Mouse (Mus musculus): ENCODE measurements around the gene Kcnmb1.

Gene Kcnmb1

DNA sequence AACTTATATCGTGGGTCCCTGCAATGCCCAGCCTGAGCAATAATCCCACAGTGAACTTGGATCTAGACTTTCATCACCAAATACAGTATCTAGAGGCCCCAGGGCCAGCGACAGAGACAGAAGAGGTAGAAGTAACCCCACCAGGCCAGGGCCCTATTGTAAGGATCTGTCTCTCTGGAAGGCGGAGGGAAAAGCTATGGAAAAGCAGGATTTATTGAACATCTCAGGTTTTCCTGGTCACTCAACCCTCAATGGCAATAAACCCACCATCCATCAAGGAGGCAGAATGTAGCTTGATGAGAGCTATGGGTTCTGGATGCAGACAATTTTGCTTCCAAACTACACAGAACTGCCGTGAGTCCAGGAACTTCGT is 39.8 kb downstream of the Kcnmb1 start:
- no peak for DNase-seq

DNA sequence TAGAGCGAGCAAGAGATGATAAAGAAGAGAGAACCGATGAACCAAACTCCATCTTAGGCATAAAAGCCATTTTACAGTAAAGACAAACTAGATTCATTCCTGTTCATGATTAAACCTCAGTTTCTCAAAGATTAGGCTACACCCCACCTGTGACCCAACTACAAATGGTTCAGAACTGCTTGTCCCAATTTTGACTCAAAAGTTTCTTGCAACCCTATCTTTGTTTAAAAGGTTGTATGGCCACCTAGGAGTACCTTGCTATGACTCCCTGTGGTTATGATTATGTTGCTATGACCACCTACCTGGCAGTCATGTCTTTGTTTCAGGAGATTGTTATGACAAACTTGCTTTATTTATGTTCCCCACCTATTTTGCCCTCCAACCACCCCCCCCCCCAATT is 44.8 kb downstream of the Kcnmb1 start:
- no peak for DNase-seq

DNA sequence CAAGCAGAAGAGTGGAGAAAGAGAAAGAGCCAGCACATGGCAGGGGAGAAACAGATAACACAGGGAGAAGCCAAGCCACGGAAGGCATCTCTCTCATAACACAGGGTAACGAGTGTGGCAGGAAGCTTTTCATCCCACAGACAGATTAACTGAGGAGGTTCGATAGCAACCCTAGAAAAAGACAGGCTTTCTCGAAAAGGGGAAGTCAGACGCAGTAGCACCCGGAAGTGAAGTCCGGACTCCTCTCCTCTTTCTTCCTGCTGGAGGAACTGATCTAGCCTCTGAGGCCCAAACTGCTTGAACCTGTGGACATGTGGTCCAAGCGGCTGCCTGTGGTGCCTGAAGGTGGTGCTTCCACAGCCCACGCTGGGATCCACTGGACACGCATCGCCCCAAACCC is 45.4 kb downstream of the Kcnmb1 start:
- no peak for DNase-seq

DNA sequence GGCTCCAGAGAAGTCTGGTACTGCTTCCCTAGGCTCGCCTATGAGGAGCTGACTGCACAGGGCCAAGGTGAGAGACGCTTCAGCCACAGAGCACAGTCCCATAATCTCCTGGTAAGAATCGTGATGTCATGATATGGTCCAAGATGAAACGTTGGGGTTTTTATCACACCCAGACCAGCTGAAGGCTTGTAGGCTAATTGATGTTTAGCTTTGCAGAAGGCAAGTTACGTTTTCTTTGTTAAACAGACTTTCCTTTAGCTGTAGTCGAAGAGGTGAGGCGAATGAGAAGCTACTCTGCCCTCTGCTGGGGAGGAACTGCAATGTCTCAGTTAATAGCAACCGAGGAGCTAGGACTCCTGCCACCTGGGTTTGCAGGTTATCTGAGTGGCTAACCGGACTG is 45.9 kb downstream of the Kcnmb1 start:
- DNase-seq: peak; percentile 43 to 60

DNA sequence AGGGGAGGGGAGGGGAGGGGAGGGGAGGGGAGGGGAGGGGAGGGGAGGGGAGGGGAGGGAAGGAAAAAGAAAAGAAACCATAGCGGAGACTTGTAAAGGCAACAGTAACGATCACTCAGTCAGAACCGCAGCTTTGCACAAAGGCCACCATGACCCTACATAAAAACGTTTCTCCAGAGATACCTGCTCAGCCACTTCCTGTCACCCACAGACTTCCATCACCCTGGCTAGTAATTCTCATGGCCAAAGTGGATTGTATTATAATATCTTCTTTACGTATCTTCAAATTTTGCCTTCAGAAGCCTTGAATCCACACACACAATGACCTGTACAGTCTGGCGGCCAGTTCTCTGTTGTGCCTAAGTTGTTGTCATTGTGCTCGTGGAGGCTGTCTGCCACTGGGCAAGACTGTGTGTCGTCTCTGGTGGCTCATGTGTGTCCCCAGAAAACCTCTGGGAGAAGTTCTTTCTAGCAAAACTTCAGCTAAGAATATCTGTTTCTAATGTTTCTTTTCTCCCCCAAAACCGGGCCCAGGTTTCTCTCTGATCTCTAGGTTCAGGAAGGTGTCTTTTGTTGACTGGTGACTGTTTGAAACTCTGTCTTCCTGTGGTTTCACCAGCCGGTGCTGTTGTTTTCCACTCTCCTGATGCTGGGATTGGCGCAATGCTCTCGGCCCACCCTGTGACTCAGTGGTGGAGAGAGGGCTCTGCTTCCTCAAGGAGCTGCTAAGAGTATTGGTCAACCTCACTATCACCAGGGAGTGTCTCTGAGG is 46.7 kb downstream of the Kcnmb1 start:
- no peak for DNase-seq

DNA sequence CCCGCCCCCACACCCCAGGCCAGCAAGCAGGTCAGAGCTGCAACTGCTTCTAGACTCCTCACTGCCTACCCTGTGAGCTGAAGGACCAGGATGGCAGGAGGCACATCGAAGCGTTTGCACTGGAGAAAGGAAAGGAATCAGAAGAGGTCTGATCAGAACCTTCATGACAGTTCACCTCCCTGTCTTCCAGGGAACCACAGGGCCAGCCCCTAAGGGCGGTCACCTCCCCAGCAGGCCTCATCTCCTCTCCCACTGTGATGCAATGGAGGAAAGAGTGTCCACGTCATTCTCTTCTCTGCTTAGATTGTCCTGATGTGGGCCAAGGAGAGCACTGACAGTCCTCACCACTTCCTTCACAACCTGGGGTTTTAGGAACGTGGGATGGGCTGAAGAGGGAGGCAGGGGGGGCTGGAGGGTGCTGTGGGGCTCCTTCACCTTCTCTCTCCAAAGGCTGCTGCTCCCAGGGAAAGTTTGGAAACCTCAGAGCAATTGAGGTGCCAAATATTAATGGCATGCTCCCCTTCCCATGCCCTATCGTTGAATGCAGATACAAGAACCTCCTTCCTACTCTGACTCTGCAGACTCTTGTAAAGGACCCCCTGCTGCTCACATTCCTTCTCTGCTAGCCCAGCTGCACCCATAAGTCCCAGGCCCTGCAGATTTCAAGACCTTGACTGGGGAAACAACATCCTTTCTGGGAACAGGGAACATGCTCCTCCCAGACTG is 47.5 kb downstream of the Kcnmb1 start:
- DNase-seq: no peak

DNA sequence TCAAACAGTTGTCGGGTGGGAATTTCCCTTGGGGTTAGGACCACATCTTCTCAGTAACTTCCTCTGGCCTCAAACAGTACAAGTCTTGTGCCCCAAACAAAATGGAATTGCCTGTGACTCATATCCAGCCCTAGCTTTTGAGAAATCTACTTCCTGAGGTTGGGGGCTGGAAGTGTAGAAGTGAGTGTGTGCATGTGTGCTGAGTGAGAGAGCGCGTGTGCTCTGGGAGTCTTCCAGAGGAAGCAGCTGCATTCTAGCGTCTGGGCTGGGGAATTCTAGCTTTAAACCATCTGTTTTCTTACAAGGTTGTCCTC is 48.0 kb downstream of the Kcnmb1 start:
- DNase-seq: no peak

DNA sequence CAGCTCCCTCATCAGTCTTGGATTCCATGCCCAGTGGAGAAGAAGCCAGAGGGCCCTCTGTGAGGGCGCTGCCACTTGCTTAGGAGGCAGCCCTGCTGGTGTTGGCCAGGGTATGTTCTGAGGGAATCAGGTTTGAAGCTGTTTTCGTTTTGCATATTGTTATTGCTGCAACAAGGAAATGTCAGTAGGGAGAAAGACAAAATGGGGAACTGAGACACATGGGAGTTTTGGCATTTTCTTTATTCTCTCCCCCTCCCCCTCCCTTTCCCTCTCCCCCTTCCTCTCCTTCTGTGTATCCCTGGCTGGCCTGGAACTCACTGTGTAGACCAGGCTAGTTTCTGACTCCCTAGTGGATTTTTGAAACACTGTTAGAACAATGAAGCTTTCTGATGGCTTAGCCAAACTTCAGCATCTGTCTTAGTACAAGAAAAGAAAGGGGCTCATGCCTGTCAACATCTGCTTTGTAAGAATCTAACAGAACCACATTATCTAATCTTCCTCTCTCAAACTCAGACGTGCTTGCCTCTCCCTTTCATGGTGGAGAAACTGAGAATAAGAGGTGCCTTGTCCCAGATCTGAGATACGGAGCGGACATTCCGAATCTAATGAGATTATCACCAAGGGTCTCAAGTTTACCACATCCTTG is 49.3 kb downstream of the Kcnmb1 start:
- DNase-seq: no peak

Measured in kidney, postnatal 25 days (tissue).